Mouse (Mus musculus): Measurements from ENCODE around the gene Pde8a. TPM values are rescaled to one million over a fixed set of nuclear protein-coding genes. Genes with fewer than 3 reads are reported as not detected.

The Pde8a gene
- polyA plus RNA-seq, 1 experiment from 2014 or later: 2.5 TPM

DNA sequence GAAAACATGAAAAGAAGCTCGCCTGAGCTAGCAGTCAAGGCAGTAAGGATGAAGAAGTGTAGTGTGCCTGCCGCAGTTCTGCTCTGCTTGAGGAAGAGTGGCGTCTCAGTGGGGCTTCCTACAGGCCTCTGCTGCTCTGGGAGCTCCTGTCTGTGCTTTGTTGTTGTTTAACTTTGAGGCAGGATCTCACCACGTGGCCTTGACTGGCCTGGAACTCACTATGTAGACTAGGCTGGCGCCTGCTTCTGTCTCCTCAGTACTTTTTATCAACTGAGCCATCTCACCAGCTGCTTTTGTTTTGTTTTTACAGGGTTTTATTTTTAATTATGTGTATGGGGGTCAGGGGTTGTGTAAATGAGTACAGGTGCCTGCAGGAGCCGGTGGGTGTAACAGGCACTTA is 84.8 kb downstream of the Pde8a start:
- Histone ChIP-seq H3K4me3 (no peak overlapping the region), H3K9ac (no peak overlapping the region), H3K9me3 (no peaks in the 10 kb centered on the region), H3K4me1 (replicated peaks) (peaks cover 7% of the 10 kb centered on the region; the same call in 1 of the 2 replicates), H3K27me3 (no peaks in the 10 kb centered on the region), H3K4me2 (no peak overlapping the region), H3K36me3 (no peaks in the 10 kb centered on the region), H3K27ac (replicated peaks) (no peak overlapping the region)
- no peak; the same call in 1 of the 2 replicates for ATAC-seq (ENCODE audit: low read depth)
- WGBS: 57% methylated on average over 6 of the region's 6 CpGs

- Histone ChIP-seq H3K4me2 (no peak overlapping the region), H3K36me3 (no peaks in the 10 kb centered on the region), H3K9ac (no peak overlapping the region), H3K4me3 (no peak overlapping the region), H3K27me3 (no peaks in the 10 kb centered on the region), H3K9me3 (no peaks in the 10 kb centered on the region), H3K27ac (replicated peaks) (no peak overlapping the region), H3K4me1 (replicated peaks) (peaks cover 7% of the 10 kb centered on the region; the same call in 1 of the 2 replicates)
- WGBS: 52% methylated on average over 7 of the region's 7 CpGs
- ATAC-seq (ENCODE audit: low read depth): no peak
Measured at GRCm38 (mm10) chr7:81301323-81301722, 87.9 kb downstream of the Pde8a start.

- Histone ChIP-seq H3K27ac (replicated peaks) (no peak overlapping the region), H3K4me2 (no peak overlapping the region), H3K4me3 (no peak overlapping the region), H3K9ac (no peak overlapping the region), H3K36me3 (no peaks in the 10 kb centered on the region), H3K4me1 (replicated peaks) (peaks cover 7% of the 10 kb centered on the region; the same call in 1 of the 2 replicates), H3K27me3 (no peaks in the 10 kb centered on the region), H3K9me3 (no peaks in the 10 kb centered on the region)
- 89% methylated on average over 2 of the region's 2 CpGs for WGBS
- no peak for ATAC-seq (ENCODE audit: low read depth)
Measured at GRCm38 (mm10) chr7:81303682-81304081, 90.3 kb downstream of the Pde8a start.

- 78% methylated on average over 5 of the region's 5 CpGs for WGBS
- Histone ChIP-seq H3K9ac (no peak overlapping the region), H3K4me1 (replicated peaks) (peaks cover 7% of the 10 kb centered on the region; the same call in 1 of the 2 replicates), H3K27me3 (no peaks in the 10 kb centered on the region), H3K27ac (replicated peaks) (no peak overlapping the region), H3K4me3 (no peak overlapping the region), H3K4me2 (no peak overlapping the region), H3K36me3 (no peaks in the 10 kb centered on the region), H3K9me3 (no peaks in the 10 kb centered on the region)
- no peak for ATAC-seq (ENCODE audit: low read depth)
Measured at GRCm38 (mm10) chr7:81304100-81304499, 90.7 kb downstream of the Pde8a start.

DNA sequence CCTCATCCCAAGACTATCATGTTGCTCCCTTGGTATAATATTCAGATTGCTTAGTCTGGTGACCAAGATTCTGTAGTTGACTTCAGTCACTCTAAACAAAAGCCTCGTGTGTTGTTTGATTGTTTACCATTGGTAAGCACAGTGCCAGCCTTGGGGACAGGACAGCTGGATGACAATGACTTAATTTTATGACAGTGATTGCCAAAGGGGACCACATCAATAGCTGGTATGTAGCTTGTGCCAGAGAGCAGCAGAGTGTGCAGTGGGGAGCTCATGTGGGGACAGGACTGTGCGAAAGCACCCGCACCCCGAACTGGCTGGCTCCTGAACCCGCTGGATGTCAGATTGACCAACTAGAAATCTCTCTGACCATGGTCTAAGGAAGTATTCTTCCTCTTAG is 91.3 kb downstream of the Pde8a start:
- Histone ChIP-seq H3K4me3 (no peak overlapping the region), H3K4me2 (no peak overlapping the region), H3K4me1 (replicated peaks) (peaks cover 7% of the 10 kb centered on the region; the same call in 1 of the 2 replicates), H3K9me3 (no peaks in the 10 kb centered on the region), H3K9ac (no peak overlapping the region), H3K36me3 (no peaks in the 10 kb centered on the region), H3K27me3 (no peaks in the 10 kb centered on the region), H3K27ac (replicated peaks) (no peak overlapping the region)
- 89% methylated on average over 5 of the region's 5 CpGs for WGBS
- no peak for ATAC-seq (ENCODE audit: low read depth)

DNA sequence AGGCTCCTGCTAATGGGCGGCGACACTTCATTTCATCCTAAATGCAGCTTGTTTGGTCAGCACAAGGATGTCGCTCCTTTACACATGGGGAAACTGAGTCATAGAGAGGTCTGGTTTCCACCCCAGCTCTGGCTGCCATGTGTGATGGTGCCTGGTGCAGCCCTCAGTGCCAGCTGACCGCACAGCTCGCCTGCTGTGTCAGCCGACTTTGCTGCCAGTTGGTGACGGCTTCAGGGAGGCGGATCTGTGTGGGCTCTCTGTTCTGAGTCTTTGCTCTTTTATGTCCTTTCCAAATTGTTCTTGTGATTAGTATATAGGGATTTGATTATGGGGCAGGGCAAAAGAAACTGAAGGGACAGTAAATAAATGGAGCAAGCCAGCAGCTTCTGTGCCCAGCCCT is 94.3 kb downstream of the Pde8a start:
- Histone ChIP-seq H3K27ac (replicated peaks) (no peak overlapping the region), H3K4me3 (no peak overlapping the region), H3K9me3 (no peaks in the 10 kb centered on the region), H3K27me3 (no peaks in the 10 kb centered on the region), H3K4me2 (no peak overlapping the region), H3K4me1 (replicated peaks) (no peaks in the 10 kb centered on the region), H3K9ac (no peak overlapping the region), H3K36me3 (no peaks in the 10 kb centered on the region)
- ATAC-seq (ENCODE audit: low read depth): no peak
- WGBS: 64% methylated on average over 8 of the region's 8 CpGs

DNA sequence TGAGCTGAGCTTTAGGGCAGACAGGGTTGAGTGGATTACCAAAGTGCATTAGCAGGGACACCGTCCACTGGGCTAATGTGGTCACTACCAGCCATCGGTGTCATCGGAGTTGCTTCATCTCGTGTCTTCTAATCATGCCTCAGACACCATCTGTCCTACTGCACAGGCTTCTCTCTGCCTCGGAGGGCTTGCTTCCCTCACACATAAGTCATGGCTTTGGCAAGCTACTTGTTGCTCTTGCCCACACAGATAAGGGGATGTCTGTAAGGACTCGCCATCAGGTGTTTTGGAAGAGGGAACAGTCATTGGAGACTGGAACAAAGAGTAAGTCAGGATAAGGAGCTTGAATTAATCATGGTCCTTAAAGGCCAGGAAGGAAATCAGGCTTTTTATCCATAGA is 95.9 kb downstream of the Pde8a start:
- Histone ChIP-seq H3K4me2 (no peak overlapping the region), H3K9me3 (no peaks in the 10 kb centered on the region), H3K4me3 (no peak overlapping the region), H3K36me3 (no peaks in the 10 kb centered on the region), H3K4me1 (replicated peaks) (no peaks in the 10 kb centered on the region), H3K27ac (replicated peaks) (no peak overlapping the region), H3K27me3 (no peaks in the 10 kb centered on the region), H3K9ac (no peak overlapping the region)
- WGBS: 90% methylated on average over 6 of the region's 6 CpGs
- no peak for ATAC-seq (ENCODE audit: low read depth)

DNA sequence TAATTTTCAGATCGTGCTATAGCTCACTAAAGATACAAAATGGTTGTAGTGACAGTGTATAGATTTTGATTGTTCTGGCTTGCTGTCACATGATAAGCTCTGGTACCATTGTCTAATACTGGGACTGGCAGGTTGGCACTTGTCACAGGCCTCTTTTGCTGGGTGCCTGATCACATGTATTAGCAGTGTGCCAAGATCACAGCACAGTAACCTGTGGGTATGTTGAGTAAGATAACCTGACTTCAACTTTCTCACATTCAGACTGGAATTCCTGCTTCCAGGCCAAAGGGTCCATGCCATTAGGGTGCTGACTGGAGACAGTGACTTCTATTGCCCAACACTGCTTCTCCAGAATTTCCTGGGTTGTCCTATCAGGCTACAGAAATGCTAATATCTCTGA is 97.7 kb downstream of the Pde8a start:
- no peak overlapping the region for H3K4me2 ChIP-seq
- H3K36me3 ChIP-seq: no peaks in the 10 kb centered on the region
- no peaks in the 10 kb centered on the region for H3K9me3 ChIP-seq
- no peaks in the 10 kb centered on the region for H3K4me1 ChIP-seq (replicated peaks)
- no peak overlapping the region for H3K4me3 ChIP-seq
- H3K27me3 ChIP-seq: no peaks in the 10 kb centered on the region
- ATAC-seq (ENCODE audit: low read depth): no peak
- no peak overlapping the region for H3K9ac ChIP-seq
- 79% methylated on average over 1 of the region's 1 CpGs for WGBS
- H3K27ac ChIP-seq (replicated peaks): no peak overlapping the region

- ATAC-seq (ENCODE audit: low read depth): no peak
- no peaks in the 10 kb centered on the region for H3K27me3 ChIP-seq
- H3K27ac ChIP-seq (replicated peaks): no peak overlapping the region
Measured at GRCm38 (mm10) chr7:81311581-81311980, 98.2 kb downstream of the Pde8a start.

GRCm38 (mm10) chr7:81315583-81315982 is 102.2 kb downstream of the Pde8a start:
- H3K4me3 ChIP-seq: no peak overlapping the region
- H3K9ac ChIP-seq: no peak overlapping the region
- WGBS: 75% methylated on average over 8 of the region's 8 CpGs

More at GRCm38 (mm10) chr7:81311581-81311980, 98.2 kb downstream of the Pde8a start:
- H3K4me1 ChIP-seq (replicated peaks): no peaks in the 10 kb centered on the region
- H3K4me2 ChIP-seq: no peak overlapping the region
- no peak overlapping the region for H3K4me3 ChIP-seq
- no peaks in the 10 kb centered on the region for H3K9me3 ChIP-seq
- H3K36me3 ChIP-seq: no peaks in the 10 kb centered on the region
- no peak overlapping the region for H3K9ac ChIP-seq

GRCm38 (mm10) chr7:81319749-81320148 is 106.4 kb downstream of the Pde8a start:
- H3K27ac ChIP-seq (replicated peaks): no peak overlapping the region
- H3K4me3 ChIP-seq: no peak overlapping the region
- no peaks in the 10 kb centered on the region for H3K9me3 ChIP-seq
- no peaks in the 10 kb centered on the region for H3K4me1 ChIP-seq (replicated peaks)
- no peak for ATAC-seq (ENCODE audit: low read depth)
- no peaks in the 10 kb centered on the region for H3K27me3 ChIP-seq
- 0 out of 2 replicates have a peak, but pooled peaks cover 4% of the 10 kb centered on the region for H3K36me3 ChIP-seq
- H3K9ac ChIP-seq: no peak overlapping the region
- H3K4me2 ChIP-seq: no peak overlapping the region
- 88% methylated on average over 6 of the region's 6 CpGs for WGBS

More at GRCm38 (mm10) chr7:81315583-81315982, 102.2 kb downstream of the Pde8a start:
- ATAC-seq (ENCODE audit: low read depth): no peak
- Histone ChIP-seq H3K36me3 (no peaks in the 10 kb centered on the region), H3K27me3 (no peaks in the 10 kb centered on the region), H3K27ac (replicated peaks) (no peak overlapping the region), H3K4me1 (replicated peaks) (no peaks in the 10 kb centered on the region), H3K9me3 (no peaks in the 10 kb centered on the region), H3K4me2 (no peak overlapping the region)

DNA sequence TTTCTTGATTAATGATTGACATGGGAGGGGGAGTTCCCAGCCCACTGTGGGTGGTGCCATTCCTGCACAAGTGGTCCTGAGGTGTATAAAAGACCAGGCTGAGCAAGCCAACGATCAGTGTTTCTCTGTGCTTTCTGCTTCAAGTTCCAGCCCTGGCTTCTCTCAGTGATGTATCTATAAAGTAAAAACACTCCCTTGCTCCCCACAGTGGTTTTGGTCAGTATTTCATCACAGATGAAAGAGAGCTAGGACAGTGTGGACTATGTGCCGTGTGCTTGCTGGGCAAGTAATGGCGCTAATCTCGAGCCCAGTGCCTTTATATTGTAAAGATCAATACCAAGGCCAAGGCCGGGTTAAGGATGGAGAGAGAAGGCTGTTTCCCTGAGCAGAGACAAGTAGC is 108.4 kb downstream of the Pde8a start:
- Histone ChIP-seq H3K4me3 (no peak overlapping the region), H3K36me3 (0 out of 2 replicates have a peak, but pooled peaks cover 4% of the 10 kb centered on the region), H3K4me2 (no peak overlapping the region), H3K27me3 (no peaks in the 10 kb centered on the region), H3K9ac (no peak overlapping the region), H3K4me1 (replicated peaks) (no peaks in the 10 kb centered on the region), H3K27ac (replicated peaks) (no peak overlapping the region), H3K9me3 (no peaks in the 10 kb centered on the region)
- WGBS: 66% methylated on average over 5 of the region's 5 CpGs
- no peak for ATAC-seq (ENCODE audit: low read depth)

GRCm38 (mm10) chr7:81326043-81326442 is 112.6 kb downstream of the Pde8a start:
- H3K4me2 ChIP-seq: no peak overlapping the region
- no peak overlapping the region for H3K9ac ChIP-seq
- peaks cover 19% of the 10 kb centered on the region for H3K36me3 ChIP-seq
- H3K27ac ChIP-seq (replicated peaks): no peak overlapping the region
- no peak overlapping the region for H3K4me3 ChIP-seq
- 90% methylated on average over 12 of the region's 12 CpGs for WGBS
- H3K27me3 ChIP-seq: no peaks in the 10 kb centered on the region
- no peaks in the 10 kb centered on the region for H3K4me1 ChIP-seq (replicated peaks)
- H3K9me3 ChIP-seq: no peaks in the 10 kb centered on the region
- ATAC-seq (ENCODE audit: low read depth): no peak
